Mouse (Mus musculus) forebrain, embryonic 16.5 days (tissue): Measurements from ENCODE around the gene Stra8. TPM values are rescaled to one million over a fixed set of nuclear protein-coding genes. Genes with fewer than 3 reads are reported as not detected.
A peak's percentile ranks its signal among the peaks of the same experiment; 100 is the strongest.

ENCODE experiments used
- ATAC-seq: fragments of 200-750 bp; cut with Nextera tagmentation; 2 replicates; pipeline ENCODE4 v1.8.0; 2017; ENCODE audit warnings: mild to moderate bottlenecking, moderate library complexity
- H3K27ac ChIP-seq: fragments of 300-500 bp; sonication (generic); 2 replicates; pipeline ENCODE4 v1.5.1; 2014; ENCODE audit warnings: low read length, control low read depth
- H3K27me3 ChIP-seq: fragments of 300-500 bp; sonication (generic); replicated peaks from 2 replicates; pipeline ENCODE4 v1.6.1; 2014; ENCODE audit warnings: low read length; ENCODE audit not compliant: control insufficient read depth, insufficient read depth
- H3K36me3 ChIP-seq: fragments of 300-500 bp; sonication (generic); 2 replicates; pipeline ENCODE4 v1.6.1; 2014; ENCODE audit not compliant: control insufficient read depth, insufficient read depth
- H3K4me1 ChIP-seq: fragments of 300-500 bp; sonication (generic); replicated peaks from 2 replicates; pipeline ENCODE4 v1.6.1; 2014; ENCODE audit warnings: low read length; ENCODE audit not compliant: control insufficient read depth, insufficient read depth
- H3K4me2 ChIP-seq: fragments of 300-500 bp; sonication (generic); 2 replicates; pipeline ENCODE4 v1.6.1; 2014; ENCODE audit warnings: mild to moderate bottlenecking, low read length, control low read depth
- H3K4me3 ChIP-seq: fragments of 300-500 bp; sonication (generic); replicated peaks from 2 replicates; pipeline ENCODE4 v1.5.1; 2014; ENCODE audit warnings: mild to moderate bottlenecking, low read length, control low read depth
- H3K9ac ChIP-seq: fragments of 300-500 bp; sonication (generic); replicated peaks from 2 replicates; pipeline ENCODE4 v1.6.1; 2014; ENCODE audit warnings: low read depth, low read length, control low read depth
- H3K9me3 ChIP-seq: fragments of 300-500 bp; sonication (generic); 2 replicates; pipeline ENCODE4 v1.6.1; 2016; ENCODE audit warnings: low read length; ENCODE audit not compliant: control insufficient read depth
- WGBS: fragments of 180-500 bp; shearing (Covaris S2); extraction: QIAGEN DNeasy Blood & Tissue Kit; methylation state at CpG from one replicate; pipeline ENCODE4 v1.1.7; 2014; 5-methylcytosine and 5-hydroxymethylcytosine counted together
- polyA plus RNA-seq: library from polyadenylated mRNA; unstranded; fragments of >200 nt; fragmentation: Nextera tagmentation; extraction: Ambion mirVana; gene quantifications from 2 replicates; pipeline ENCODE4 v1.2.1, GENCODE M21; 2015

Gene Stra8
- polyA plus RNA-seq, 1 experiment from 2014 or later: not detected

GRCm38 (mm10) chr6:34965819-34966539 is 46.0 kb downstream of the Stra8 start:
- Histone ChIP-seq H3K4me2 (no peak overlapping the region), H3K4me3 (no peak overlapping the region), H3K9me3 (no peaks in the 10 kb centered on the region), H3K36me3 (no peaks in the 10 kb centered on the region), H3K27me3 (no peaks in the 10 kb centered on the region), H3K27ac (no peak overlapping the region), H3K4me1 (no peaks in the 10 kb centered on the region), H3K9ac (no peak overlapping the region)
- no peak for ATAC-seq
- 89% methylated on average over 6 of the region's 6 CpGs for WGBS

- H3K27me3 ChIP-seq: no peaks in the 10 kb centered on the region
- H3K4me2 ChIP-seq: no peak overlapping the region
- no peak overlapping the region for H3K27ac ChIP-seq
- no peak for ATAC-seq
- no peaks in the 10 kb centered on the region for H3K4me1 ChIP-seq
- no peak overlapping the region for H3K4me3 ChIP-seq
- no peaks in the 10 kb centered on the region for H3K36me3 ChIP-seq
- WGBS: 35% methylated on average over 3 of the region's 3 CpGs
- no peaks in the 10 kb centered on the region for H3K9me3 ChIP-seq
- no peak overlapping the region for H3K9ac ChIP-seq
Observed at GRCm38 (mm10) chr6:34971181-34971580, 51.2 kb downstream of the Stra8 start.

- 90% methylated on average over 3 of the region's 3 CpGs for WGBS
- H3K9ac ChIP-seq: no peak overlapping the region
- H3K4me3 ChIP-seq: no peak overlapping the region
- ATAC-seq: no peak
- no peak overlapping the region for H3K27ac ChIP-seq
- H3K4me1 ChIP-seq: no peaks in the 10 kb centered on the region
- no peaks in the 10 kb centered on the region for H3K36me3 ChIP-seq
- H3K9me3 ChIP-seq: no peaks in the 10 kb centered on the region
- no peak overlapping the region for H3K4me2 ChIP-seq
- H3K27me3 ChIP-seq: no peaks in the 10 kb centered on the region
Observed at GRCm38 (mm10) chr6:34979291-34979690, 59.3 kb downstream of the Stra8 start.

- H3K27me3 ChIP-seq: no peaks in the 10 kb centered on the region
- H3K9ac ChIP-seq: no peak overlapping the region
- H3K27ac ChIP-seq: no peak overlapping the region
- WGBS: 68% methylated on average over 9 of the region's 9 CpGs
- no peak overlapping the region for H3K4me2 ChIP-seq
- H3K4me1 ChIP-seq: no peaks in the 10 kb centered on the region
- H3K4me3 ChIP-seq: no peak overlapping the region
- ATAC-seq: no peak
- H3K9me3 ChIP-seq: no peaks in the 10 kb centered on the region
- H3K36me3 ChIP-seq: no peaks in the 10 kb centered on the region
Observed at GRCm38 (mm10) chr6:34980661-34981060, 60.7 kb downstream of the Stra8 start.

- Histone ChIP-seq H3K4me1 (peaks cover 6% of the 10 kb centered on the region), H3K9ac (no peak overlapping the region), H3K27ac (no peak overlapping the region), H3K4me2 (no peak overlapping the region), H3K9me3 (no peaks in the 10 kb centered on the region), H3K36me3 (no peaks in the 10 kb centered on the region), H3K27me3 (no peaks in the 10 kb centered on the region), H3K4me3 (no peak overlapping the region)
- WGBS: 89% methylated on average over 12 of the region's 12 CpGs
- no peak for ATAC-seq
Observed at GRCm38 (mm10) chr6:34987085-34987645, 67.2 kb downstream of the Stra8 start.

- H3K36me3 ChIP-seq: no peaks in the 10 kb centered on the region
- ATAC-seq: peak; percentile 45
- peak within 1 kb of the TSS; percentile 14; the same call in 1 of the 2 replicates for H3K9ac ChIP-seq
- H3K27me3 ChIP-seq: no peaks in the 10 kb centered on the region
- H3K4me3 ChIP-seq: no peak within 1 kb of the TSS
- H3K4me1 ChIP-seq: peaks cover 6% of the 10 kb centered on the region
- H3K4me2 ChIP-seq: peak within 1 kb of the TSS; percentile 39
- WGBS: 12% methylated on average over 20 of the region's 20 CpGs
- no peaks in the 10 kb centered on the region for H3K9me3 ChIP-seq
- no peak within 1 kb of the TSS for H3K27ac ChIP-seq
Observed at GRCm38 (mm10) chr6:34988081-34988761, 68.3 kb downstream of the Stra8 start, which contains the start of gene Slc23a4. Gene Slc23a4 (minus strand): TSS chr6:34988404.

Other genes starting within 250 kb of the Stra8 start
- gene Agbl3, start 139.7 kb upstream of the Stra8 start, polyA plus RNA-seq: 7.4 and 7.5 TPM in 2 replicates
- 1.1 and 1.5 TPM in 2 replicates for gene Tmem140, start 57.0 kb upstream of the Stra8 start, polyA plus RNA-seq
- gene Cyren, start 42.1 kb upstream of the Stra8 start, polyA plus RNA-seq: 12.5 and 12.7 TPM in 2 replicates
- 11.8 and 12.9 TPM in 2 replicates for gene Wdr91, start 9.3 kb upstream of the Stra8 start, polyA plus RNA-seq
- gene Slc23a4, start 68.2 kb downstream of the Stra8 start, polyA plus RNA-seq: 0.76 and 0.85 TPM in 2 replicates
- 36.2 and 39.8 TPM in 2 replicates for gene Cnot4, start 213.6 kb downstream of the Stra8 start, polyA plus RNA-seq